Mouse (Mus musculus): ENCODE measurements around the gene Dapk1.

The Dapk1 gene

DNA sequence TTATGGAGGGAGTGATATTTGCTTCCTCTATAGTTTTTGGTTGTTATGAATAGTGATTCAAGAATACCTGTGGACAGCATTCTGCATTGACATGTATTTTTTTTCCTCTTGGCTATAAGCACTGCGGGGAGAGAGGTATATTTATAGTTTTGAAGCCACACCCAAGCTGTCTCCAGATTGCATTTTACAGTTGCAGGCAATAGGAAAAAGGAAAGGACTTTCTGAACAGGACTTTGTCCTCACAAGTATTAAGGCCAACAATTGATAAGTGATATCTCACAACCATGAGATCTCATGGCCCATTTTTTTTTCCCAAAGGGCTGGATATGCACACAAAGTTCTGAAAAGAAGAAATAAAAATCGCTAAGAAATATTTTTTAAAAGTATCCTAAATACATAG, 207.9 kb downstream of the Dapk1 start:
- DNase-seq (ENCODE audit: low read depth, low spot score), result no peak

DNA sequence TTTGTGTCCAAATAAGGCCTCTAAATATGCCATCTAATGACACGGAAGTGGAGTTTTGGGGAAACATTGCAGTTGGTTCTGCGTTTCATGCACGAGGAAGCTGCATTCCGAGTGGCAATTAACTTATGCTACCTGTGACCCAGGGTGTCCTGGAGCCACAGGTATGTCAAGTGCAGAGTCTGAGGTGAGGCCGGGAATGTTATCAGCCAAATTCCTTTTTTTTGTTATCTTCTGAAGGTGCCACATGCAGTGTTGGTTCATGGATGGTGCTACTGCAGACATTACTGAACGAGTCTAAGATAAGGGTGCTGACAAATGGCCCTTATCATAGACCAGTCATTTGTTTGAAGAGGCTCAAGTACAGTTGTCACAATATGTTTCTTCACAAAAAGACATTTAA, 211.0 kb downstream of the Dapk1 start:
- no peak for DNase-seq (ENCODE audit: low read depth, low spot score)
